Mouse (Mus musculus): ENCODE results near the gene C2cd5.

GRCm38 (mm10) chr6:143129466-143129865, 29.5 kb upstream of the C2cd5 start:
- TF ChIP-seq CTCF (IDR thresholded peaks at IDR 0.05; ENCODE audit: insufficient read depth, low read length) (no peak), POLR2A (IDR thresholded peaks at IDR 0.05; ENCODE audit: borderline replicate concordance, extremely low read depth, low read depth, low read length) (no peak)

Data from lung, adult 2 months (tissue).